Mouse (Mus musculus) gastrocnemius, postnatal 25 days (tissue): ENCODE data around the gene Pofut2. TPM values are rescaled to one million over a fixed set of nuclear protein-coding genes. Genes with fewer than 3 reads are reported as not detected.

Experiments
- DNase-seq: peaks from one replicate; pipeline ENCODE4 v3.0.0; 2022
- long read RNA-seq, 2 experiments: library from polyadenylated mRNA; stranded (forward); transcript quantifications; one replicate each; pipeline ENCODE4 v2.0.0; 2021
- total RNA-seq, 2 experiments: library from RNA; stranded (reverse); gene quantifications; 1 replicate in 1 of 2; 2 replicates in 1 of 2; pipeline ENCODE4 v1.2.3; 2021

The Pofut2 gene
- total RNA-seq = 10 to 100 TPM; 24.2 TPM
- long read RNA-seq, experiment 1, transcript Pofut2-201 (9 exons, 2,290 nt) = major isoform, 16 of 34 reads
- long read RNA-seq, experiment 1, partial matches to known transcripts = 11 of 34 reads
- long read RNA-seq, experiment 1, other reads (novel, unspliced or antisense) = 7 of 34 reads
- long read RNA-seq, experiment 2, transcript Pofut2-201 (9 exons, 2,290 nt) = major isoform, 24 of 38 reads
- long read RNA-seq, experiment 2, partial matches to known transcripts = 11 of 38 reads
- long read RNA-seq, experiment 2, other reads (novel, unspliced or antisense) = 3 of 38 reads

GRCm38 (mm10) chr10:77258704-77259621 is at the start of gene Pofut2:
Gene Pofut2 (plus strand): TSS chr10:77259218.
- DNase-seq = peak; percentile 93

GRCm38 (mm10) chr10:77209261-77209660 is 49.8 kb upstream of the Pofut2 start:
- DNase-seq = peak; percentile 33

DNA sequence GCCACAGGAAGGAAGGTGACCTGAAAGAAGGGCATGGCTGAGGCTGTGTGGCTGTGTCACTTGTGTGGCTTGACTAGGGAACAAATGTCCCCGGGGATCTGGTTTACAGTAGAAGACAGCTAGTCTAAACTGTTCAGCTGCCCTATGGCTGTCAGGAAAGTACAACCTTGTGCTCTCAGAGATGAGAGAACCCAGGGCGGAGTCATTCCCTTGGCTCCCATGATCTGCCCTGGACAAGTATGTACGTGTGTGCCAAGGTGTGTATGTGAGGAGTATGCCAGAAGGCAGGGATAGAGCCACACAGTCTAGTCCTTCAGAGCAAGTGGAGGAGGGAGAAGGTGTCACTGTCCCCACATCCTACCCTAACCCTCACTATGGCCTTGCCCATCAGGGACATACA is 48.4 kb upstream of the Pofut2 start:
- no peak for DNase-seq

DNA sequence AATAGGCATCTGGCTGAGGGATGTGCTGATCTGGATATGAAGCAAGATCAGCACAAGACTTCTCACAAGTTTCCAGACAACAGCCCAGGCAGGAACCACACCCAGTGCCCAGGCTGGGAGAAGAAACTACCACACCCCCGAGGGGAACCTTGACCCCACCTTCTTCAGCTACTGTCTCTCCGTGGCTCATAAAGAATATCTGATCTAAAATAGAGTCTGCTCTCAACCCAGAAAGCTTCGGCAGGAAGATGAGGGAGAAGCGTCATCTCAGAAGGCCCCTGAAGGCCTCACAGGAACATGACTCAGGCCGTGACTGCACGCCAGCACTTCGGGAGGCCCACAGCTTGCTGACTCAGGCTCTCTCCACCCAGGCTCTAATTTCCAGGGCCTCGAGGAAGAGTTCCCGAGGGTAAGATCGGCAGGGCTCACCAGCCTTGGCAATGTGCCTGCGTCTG is 47.9 kb upstream of the Pofut2 start:
- DNase-seq = peak; percentile 81

GRCm38 (mm10) chr10:77212354-77213120 is 46.5 kb upstream of the Pofut2 start:
- no peak for DNase-seq

DNA sequence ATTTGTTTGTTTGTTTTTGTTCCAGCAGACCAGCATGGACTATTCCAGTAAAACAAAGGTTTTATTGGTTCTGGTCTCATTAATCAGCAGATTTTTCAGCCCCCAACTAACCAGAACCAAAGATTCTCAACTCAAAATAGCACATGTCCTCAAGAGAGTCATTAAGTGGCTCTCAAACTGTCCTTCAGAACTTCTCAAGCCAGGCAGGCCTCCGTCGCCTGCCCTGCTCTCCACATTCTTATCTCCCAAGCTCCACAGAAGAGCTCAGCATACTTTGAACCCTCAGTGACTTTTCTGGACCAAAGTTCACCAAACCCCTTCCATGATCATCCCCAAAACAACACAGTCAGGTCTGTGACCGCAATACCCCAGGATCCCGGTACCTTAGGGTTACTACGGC is 45.5 kb upstream of the Pofut2 start:
- DNase-seq = no peak

- no peak for DNase-seq
Observed at GRCm38 (mm10) chr10:77214586-77214985, 44.4 kb upstream of the Pofut2 start.

GRCm38 (mm10) chr10:77215641-77216040 is 43.4 kb upstream of the Pofut2 start:
- no peak for DNase-seq

- no peak for DNase-seq
Observed at GRCm38 (mm10) chr10:77216313-77216712, 42.7 kb upstream of the Pofut2 start.

GRCm38 (mm10) chr10:77217155-77217731 is 41.8 kb upstream of the Pofut2 start:
- no peak for DNase-seq

DNA sequence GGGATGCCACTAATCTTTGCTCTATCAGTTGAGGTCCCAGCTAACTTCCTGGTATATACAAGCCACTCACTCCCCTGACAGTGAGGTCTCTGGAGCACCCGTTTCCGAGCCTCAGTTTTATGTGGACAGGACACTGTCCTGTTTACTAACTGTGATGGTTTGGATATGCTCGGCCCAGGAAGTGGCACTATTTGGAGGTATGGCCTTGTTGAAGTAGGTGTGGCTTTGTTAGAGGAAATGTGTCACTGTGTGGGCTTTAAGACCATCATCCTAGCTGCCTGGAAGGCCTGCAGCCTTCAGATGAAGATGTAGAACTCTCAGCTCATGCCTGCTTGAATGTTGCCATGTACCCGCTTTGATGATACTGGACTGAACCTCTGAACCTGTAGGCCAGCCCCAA is 41.0 kb upstream of the Pofut2 start:
- DNase-seq = no peak

DNA sequence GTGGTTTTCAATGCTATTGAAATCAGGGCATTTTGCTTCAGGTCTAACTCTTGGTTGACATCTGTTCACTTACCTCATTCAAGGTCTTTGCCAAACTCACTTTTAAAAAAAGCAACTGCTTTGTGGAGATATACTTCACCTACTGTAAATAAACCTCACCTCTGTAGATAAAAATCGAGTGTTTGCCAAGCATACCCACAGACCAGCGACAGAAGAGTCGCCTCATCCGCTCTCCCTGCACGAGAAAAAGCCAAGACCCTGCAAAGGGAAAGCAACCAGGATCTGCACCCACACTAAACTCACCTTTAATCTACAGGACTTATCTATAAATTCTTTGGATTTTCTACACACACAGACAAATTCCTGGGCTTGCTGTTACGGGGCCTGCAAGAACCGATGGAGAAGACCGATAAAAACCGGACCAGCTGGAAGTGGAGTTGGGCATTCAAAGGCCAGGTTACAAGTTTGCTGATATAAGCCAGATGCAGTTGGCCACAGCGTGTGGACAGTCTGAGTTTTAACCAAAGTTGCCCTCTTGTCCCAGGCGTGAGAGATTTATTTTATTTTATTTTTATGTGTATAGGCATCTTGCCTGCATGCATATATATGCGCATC is 39.5 kb upstream of the Pofut2 start:
- DNase-seq = no peak

DNA sequence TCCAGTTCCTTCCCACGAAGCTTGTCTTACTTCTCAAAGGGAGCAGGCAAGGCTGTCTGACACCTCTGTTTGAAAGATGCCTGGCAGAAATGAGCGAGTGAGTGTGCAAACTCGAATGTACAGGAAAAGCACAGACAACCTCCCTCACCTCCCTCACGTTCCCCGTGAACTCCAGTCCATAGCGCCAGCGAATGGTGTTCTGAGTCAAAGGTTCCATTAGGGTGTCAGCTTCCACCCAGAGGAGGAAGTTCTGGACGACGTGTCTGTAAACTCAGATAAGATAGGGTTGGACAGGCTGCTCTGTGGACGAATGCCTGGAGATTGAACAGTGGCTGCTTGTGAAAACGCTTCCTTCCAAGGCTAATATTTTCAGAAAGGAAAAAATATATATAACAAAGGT is 37.9 kb upstream of the Pofut2 start:
- DNase-seq = no peak

- no peak for DNase-seq
Observed at GRCm38 (mm10) chr10:77222963-77223552, 36.0 kb upstream of the Pofut2 start.

GRCm38 (mm10) chr10:77224390-77224789 is 34.6 kb upstream of the Pofut2 start:
- no peak for DNase-seq

GRCm38 (mm10) chr10:77225414-77225813 is 33.6 kb upstream of the Pofut2 start:
- no peak for DNase-seq

DNA sequence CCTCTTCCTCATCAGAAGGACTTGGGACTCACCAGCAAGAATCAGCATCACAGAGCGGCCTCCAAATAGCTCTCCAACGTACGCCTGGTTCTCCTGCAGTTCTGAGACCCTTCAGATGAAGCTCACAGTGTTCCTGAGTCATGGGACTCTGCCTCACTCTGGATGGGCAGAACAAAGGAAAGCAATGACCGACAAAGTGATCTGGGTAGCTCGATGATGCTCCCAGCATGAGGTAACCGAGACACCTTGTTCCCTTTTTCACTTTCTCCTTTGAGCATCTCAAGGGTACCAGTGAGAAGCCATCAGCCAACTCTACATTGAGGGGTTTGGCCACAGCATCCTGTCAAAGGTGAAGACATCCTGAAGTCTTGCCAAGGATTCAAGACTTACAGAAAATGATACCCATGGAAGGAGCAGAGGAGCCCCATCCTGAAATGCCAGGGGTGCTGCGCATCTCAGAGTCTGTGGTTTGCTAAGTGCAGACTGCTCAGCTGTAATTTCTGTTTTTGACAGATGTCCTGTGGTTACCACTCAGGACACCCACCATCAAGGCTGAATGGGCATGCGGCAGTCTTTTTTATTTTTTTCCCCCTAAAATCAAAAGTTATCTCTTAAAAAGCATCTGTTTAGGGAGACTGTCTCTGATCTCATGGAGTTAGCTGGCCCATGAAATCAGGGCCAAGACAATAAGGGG is 32.9 kb upstream of the Pofut2 start:
- DNase-seq = no peak

- no peak for DNase-seq
Observed at GRCm38 (mm10) chr10:77226691-77227367, 32.2 kb upstream of the Pofut2 start.

DNA sequence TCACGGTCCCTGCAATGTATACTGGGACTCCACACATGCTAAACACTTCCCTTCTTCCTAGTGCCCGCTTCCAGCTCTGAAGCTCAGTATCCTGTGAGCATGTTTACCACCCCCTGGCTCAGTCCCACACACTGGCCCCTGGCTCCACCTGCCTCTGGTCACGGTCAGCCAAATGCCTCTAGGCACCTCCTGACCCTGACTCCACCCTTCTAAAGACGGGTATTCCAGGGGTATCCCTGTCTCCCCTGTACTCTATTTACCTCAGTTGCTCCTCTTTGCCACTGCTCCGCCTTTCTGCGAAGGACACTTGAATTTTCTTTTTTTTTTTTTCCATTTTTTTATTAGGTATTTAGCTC is 31.7 kb upstream of the Pofut2 start:
- no peak for DNase-seq
